Mouse (Mus musculus) embryonic fibroblast, embryonic 13.5 days (primary cell): ENCODE results near the gene Fam107b.

Source experiments
- CTCF ChIP-seq: IDR thresholded peaks from 2 replicates; pipeline ENCODE4 v1.5.1; 2011; ENCODE audit warnings: mild to moderate bottlenecking, control low read depth, low read length, moderate library complexity, borderline replicate concordance; ENCODE audit not compliant: insufficient read depth
- POLR2A ChIP-seq: IDR thresholded peaks from 2 replicates; pipeline ENCODE4 v1.6.1; 2011; ENCODE audit warnings: low read depth, mild to moderate bottlenecking, control low read depth, low read length, moderate library complexity

GRCm38 (mm10) chr2:3657376-3657775 lies 87.1 kb downstream of the Fam107b start:
- TF ChIP-seq CTCF (no peak), POLR2A (no peak)
